Mouse (Mus musculus) liver, adult 2 months (tissue): ENCODE measurements around the gene Pdia5.

Experiments
- CTCF ChIP-seq: fragments of 200-500 bp; IDR thresholded peaks from 2 replicates; pipeline ENCODE4 v1.5.1; 2011; ENCODE audit warnings: low read depth, low read length, control low read depth
- POLR2A ChIP-seq: fragments of 200-500 bp; IDR thresholded peaks from 2 replicates; pipeline ENCODE4 v1.6.1; 2011; ENCODE audit warnings: low read length, control low read depth; ENCODE audit not compliant: insufficient read depth; ENCODE audit errors: extremely low read depth

GRCm38 (mm10) chr16:35431608-35432007 is 59.1 kb downstream of the Pdia5 start:
- TF ChIP-seq CTCF: no peak
- TF ChIP-seq POLR2A: no peak
